Mouse (Mus musculus) neural tube, embryonic 10.5 days (tissue): Measurements from ENCODE around the gene Rbm39.
"Not testable (repeated sequence)": the region's sequence is repeated elsewhere in the genome, so short reads cannot be mapped to it uniquely, and the experiment has no call there.

ENCODE experiments used
- DNase-seq: peaks from one replicate; pipeline ENCODE4 v3.0.0-alpha.2; 2017; ENCODE audit warnings: low spot score; ENCODE audit errors: extremely low spot score

Gene Rbm39

GRCm38 (mm10) chr2:156180824-156181590 lies 969 bp upstream of the Rbm39 start:
- no peak for DNase-seq

- no peak for DNase-seq
Observed at GRCm38 (mm10) chr2:156179796-156180093, 293 bp downstream of the Rbm39 start.

- peak; percentile 81 for DNase-seq
Observed at GRCm38 (mm10) chr2:156179046-156179795, 817 bp downstream of the Rbm39 start.

- no peak for DNase-seq
Observed at GRCm38 (mm10) chr2:156177651-156178050, 2.4 kb downstream of the Rbm39 start.

- no peak for DNase-seq
Observed at GRCm38 (mm10) chr2:156177079-156177478, 3.0 kb downstream of the Rbm39 start.

- no peak for DNase-seq
Observed at GRCm38 (mm10) chr2:156166557-156166956, 13.5 kb downstream of the Rbm39 start.

- DNase-seq: no peak
Observed at GRCm38 (mm10) chr2:156165478-156165877, 14.6 kb downstream of the Rbm39 start.

- DNase-seq: no peak
Observed at GRCm38 (mm10) chr2:156151538-156151937, 28.5 kb downstream of the Rbm39 start.

- no peak for DNase-seq
Observed at GRCm38 (mm10) chr2:156147316-156147915, 32.6 kb downstream of the Rbm39 start.

- DNase-seq: no peak
Observed at GRCm38 (mm10) chr2:156146272-156146989, 33.6 kb downstream of the Rbm39 start.

GRCm38 (mm10) chr2:156145486-156146130 lies 34.4 kb downstream of the Rbm39 start:
- DNase-seq: no peak

GRCm38 (mm10) chr2:156143953-156144724 lies 35.9 kb downstream of the Rbm39 start, which contains the start of the genes Romo1 and Nfs1:
Romo1 (plus strand) TSS chr2:156144039.
Nfs1 (minus strand) TSS chr2:156144186.
- DNase-seq: peak; percentile 97

- DNase-seq: no peak
Observed at GRCm38 (mm10) chr2:156143367-156143766, 36.7 kb downstream of the Rbm39 start.

GRCm38 (mm10) chr2:156142820-156143219 lies 37.2 kb downstream of the Rbm39 start:
- DNase-seq: no peak

- DNase-seq: no peak
Observed at GRCm38 (mm10) chr2:156135695-156136094, 44.3 kb downstream of the Rbm39 start.

- DNase-seq: no peak
Observed at GRCm38 (mm10) chr2:156134161-156134560, 45.9 kb downstream of the Rbm39 start.

GRCm38 (mm10) chr2:156126992-156127391 lies 53.0 kb downstream of the Rbm39 start, which contains the start of gene Gm28036:
Gm28036 (minus strand) TSS chr2:156127092.
- DNase-seq: no peak

- DNase-seq: no peak
Observed at GRCm38 (mm10) chr2:156123731-156124130, 56.3 kb downstream of the Rbm39 start.

GRCm38 (mm10) chr2:156119566-156119965 lies 60.5 kb downstream of the Rbm39 start:
- no peak for DNase-seq

- DNase-seq: not testable (repeated sequence)
Observed at GRCm38 (mm10) chr2:156112080-156112423, 68.0 kb downstream of the Rbm39 start.
